Mouse (Mus musculus): ENCODE data around the gene Rdx.

Rdx gene

DNA sequence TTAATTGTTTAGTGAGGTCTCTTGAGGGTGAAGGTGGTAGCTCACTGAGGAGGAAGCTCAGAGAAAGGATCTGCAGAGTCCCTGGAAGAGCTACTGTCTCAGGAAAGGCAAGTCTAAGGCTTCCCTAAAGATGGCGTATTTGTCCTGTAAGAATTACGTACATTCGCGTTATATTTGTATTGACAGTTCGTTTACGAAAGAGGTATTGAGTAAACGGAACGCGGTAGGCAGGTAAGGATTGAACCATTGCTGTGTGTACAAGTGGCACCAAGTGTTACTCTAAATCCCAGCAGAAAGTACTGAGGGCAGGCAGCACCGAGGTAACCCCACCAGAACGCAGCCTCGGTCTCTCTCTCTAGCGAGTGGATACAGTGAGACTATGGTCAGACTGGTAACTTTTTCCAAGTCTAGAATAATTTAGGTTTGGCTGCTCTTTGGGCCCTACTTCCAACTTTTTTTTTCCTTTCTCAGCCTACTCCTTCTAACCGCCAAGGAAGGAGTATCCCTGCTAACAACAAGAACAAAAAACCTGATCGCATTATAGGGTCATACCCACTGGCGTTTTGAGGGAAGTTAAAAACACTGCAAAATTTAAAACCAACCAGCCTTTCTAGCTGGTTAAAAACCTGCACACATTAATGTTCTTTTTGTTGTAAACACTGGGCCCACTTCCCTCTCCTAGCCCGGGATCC lies at the start of gene Rdx:
TSS of gene Rdx (plus strand) at position 45 of the 692 bp plus-strand sequence.
- DNase-seq (ENCODE audit: extremely low spot score, low spot score): peak; percentile 48

DNA sequence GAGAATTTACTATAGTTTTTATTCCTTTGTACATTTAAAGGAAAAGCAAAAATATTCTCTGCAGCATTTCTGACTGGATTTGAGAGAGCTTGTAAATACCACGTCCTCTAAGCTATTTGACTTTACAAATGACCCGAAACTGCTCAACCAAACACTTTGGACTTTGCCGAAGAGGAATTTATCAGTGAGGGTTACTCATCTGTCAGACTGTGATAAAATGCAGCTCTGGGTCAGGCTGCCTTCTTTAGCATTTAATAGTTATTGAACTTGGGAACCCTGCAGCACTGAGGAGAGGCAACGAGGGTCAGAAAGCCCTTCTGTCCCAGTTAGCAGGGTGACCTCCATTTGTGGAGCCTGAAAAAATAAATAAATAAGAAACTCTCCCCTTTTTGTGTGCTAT lies 43.5 kb upstream of the Rdx start:
- no peak for DNase-seq (ENCODE audit: extremely low spot score, low spot score)

DNA sequence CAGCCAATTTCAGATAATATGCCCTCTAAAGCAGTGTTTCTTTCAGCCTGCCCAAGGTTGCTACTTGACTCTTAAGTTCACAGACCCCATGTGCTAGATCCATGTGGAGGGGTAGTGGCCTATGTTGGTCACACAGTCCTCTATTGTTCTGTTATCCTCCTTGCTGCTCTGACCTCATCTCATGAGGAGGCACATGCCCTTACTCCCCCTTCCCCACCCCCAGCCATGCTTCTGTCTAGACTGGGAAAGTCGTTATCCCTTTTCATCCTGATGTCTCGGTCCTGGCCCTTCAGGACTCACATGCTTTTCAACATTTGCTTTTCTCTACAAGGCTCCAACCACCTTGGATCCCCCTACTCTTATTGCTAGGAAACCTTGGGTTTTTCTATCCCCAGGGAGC lies 39.6 kb upstream of the Rdx start:
- no peak for DNase-seq (ENCODE audit: extremely low spot score, low spot score)

DNA sequence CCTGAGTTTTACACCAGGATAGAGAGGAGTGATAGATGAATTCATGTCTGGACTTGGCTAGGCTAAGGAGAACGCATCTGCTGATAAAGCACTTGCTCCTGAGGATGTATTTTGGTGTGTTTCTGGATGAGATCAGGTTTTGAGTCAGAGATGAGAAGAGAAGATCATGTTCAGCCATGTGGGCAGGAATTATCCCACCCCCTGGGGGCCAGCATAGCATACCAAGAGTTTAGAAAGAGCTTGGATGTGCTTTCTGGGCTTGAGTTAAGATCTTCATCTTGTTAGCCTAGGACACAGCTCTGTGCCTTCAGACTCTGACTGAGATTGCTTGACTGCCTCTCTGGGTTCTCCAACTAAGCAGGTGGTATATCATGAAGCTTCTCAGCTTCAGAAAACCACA lies 38.5 kb upstream of the Rdx start:
- no peak for DNase-seq (ENCODE audit: extremely low spot score, low spot score)

DNA sequence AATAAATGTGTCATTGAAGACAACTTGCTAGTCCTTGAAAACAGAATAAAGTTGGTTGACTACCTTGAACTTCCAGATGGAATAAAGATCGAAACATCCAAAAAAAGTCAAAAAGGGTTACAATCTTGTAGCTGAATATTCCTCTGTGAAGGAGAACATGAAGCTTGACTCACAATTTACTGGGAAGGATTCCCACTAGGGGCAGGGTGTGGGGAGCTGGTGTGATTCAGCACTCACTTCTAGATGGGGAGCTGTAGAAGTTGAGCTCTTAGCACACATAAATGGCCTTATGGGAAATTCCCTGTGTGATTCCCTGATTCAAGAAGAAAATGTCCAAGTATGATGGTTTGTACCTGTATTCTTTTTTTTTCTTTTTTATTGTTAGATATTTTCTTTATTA lies 34.7 kb upstream of the Rdx start:
- no peak for DNase-seq (ENCODE audit: extremely low spot score, low spot score)

DNA sequence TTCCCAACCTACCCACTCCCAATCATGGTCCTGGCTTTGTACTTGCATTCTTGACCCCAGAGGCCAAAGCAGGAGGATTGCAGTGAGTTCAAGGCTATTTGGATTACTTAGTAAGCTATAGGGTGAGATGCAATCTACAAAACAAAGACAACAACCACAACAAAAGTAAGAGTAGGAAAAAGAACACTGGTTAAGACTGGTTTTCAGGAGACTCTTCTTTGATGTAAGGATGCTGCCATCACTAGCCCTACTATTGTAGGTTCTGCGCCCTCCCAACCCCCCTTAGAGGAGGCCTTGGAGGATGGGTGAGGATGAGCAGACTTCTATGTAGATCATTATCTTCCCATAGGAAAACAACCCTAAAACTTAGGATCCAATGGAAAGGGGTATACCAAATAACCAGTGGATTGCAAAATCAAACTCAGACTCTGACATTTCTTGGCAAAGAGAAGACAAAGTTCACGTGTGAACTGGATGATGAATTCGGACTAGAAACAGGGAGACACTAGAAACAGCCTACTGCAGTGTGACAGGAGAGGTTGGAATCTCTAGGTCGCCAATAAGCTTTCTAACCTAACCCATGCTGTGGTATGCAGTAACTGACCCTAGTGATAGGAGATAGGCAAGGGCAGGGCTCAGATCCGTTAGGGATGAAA lies 34.1 kb upstream of the Rdx start:
- DNase-seq (ENCODE audit: extremely low spot score, low spot score): no peak

DNA sequence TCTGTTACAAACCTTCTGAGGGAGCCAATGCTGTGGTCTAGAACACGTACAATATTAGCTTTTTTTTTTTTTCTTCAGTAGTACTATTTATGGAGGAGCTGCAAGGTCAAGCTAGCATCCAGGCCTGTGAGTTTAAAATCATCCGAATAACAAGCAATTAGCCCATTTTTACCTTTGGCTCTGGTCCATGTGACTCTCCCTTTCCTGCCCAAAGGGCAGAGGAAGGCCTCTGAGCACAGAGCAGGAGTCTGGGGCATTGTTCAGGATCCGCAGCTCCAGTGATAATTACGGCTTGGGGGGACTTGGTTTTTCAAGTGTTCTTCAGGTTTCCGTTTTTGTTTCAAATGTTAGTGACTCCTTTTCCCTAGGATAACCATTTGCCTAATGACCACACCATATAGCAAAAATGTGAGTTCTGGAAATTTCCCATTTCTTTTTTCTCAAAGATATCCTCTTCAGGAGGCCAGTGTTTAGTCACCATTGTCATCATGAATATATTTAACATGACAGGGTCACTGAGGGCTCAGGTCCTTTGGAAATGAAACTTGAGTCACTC lies 33.0 kb upstream of the Rdx start:
- DNase-seq (ENCODE audit: extremely low spot score, low spot score): no peak

DNA sequence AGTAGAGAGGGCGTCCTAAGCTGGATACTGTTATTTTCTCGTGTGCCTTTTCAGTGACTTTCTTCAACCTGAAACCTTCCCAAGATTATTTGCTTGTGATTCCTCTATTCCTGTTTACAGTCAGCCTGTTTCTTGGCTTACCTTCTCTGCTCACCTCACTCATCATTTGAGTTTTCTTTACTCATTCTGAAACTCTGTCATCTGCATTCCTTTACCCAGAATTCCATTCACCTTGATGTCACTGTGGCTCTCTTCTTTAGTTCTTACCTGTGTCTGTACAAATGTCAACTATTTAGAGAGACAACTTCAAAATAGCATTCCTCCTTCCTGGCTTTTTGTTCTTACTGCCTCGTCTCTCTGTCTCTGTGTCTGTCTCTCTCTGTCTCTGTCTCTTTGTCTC lies 29.9 kb upstream of the Rdx start:
- DNase-seq (ENCODE audit: extremely low spot score, low spot score): no peak

DNA sequence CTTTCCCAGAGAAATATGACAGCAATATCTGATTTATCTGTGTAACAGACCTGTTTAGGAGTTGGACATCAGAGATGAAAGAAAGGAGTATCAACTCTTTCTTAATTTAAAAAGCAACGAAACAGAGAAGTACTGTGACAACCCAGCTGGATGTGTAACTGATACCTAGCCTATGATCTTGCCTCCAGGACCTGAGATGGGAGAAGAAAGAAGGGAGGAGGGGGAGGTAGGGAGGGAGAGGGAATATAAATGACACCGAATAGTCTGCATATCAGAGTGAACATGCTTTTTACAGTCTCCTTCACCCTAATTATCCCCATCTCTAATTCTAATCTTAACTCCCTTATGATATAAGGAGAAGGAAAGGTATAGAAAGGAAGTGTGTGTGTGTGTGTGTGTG lies 29.1 kb upstream of the Rdx start:
- DNase-seq (ENCODE audit: extremely low spot score, low spot score): no peak

DNA sequence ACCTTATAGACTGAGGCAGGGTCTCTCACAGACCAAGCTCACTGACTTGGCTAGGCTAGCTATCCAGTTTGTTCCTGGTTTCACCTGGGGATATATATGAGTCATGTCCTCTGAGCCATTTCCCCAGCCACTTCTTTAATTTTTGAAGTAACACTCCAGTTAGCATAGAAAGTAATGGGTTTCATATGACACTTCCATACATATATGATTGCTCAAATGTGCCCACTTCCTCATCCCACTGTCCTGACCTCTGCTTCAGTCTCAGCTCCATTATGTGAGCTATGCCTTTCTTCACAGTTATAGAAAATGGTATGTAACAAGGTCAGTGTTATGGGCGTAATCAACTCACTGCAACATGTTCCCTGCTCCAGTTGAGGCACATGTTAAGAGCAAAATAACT lies 28.5 kb upstream of the Rdx start:
- peak; percentile 1 for DNase-seq (ENCODE audit: extremely low spot score, low spot score)

DNA sequence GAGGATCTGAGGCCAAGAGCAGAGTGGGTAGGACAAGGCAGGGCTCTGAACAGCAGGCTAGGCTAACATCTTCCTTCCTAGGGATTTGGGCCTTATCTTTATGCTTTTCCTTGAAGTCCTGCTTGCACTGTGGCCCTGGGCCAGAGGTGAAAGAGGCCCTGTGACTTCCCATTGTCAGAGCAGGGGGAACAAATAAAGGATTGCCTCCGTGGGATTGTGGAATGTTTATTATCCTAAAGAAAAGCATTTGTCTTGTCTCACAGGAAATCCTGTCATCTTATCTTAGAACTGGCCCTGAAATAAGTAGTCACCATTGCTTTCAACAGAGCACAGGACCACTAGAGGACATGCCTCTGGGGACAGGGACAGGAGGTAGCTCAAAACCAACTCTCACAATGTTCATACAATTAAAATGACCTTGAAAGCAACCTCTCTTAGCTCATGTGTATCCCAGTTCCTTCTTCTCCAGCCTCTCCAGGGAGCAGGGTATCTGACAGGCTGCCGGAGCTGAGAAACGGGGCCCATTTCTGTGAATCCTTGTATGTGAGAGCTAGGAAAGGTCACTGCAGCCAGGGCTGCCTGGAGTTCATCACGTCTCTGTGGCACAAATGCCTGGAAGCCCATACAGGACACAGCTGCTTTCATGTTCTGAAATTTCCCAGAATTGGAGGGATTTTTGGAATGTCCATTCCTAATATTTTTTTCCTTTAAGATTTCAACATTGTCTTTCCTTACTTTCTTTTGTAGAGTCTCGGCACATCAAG lies 19.5 kb upstream of the Rdx start:
- DNase-seq (ENCODE audit: extremely low spot score, low spot score): no peak

DNA sequence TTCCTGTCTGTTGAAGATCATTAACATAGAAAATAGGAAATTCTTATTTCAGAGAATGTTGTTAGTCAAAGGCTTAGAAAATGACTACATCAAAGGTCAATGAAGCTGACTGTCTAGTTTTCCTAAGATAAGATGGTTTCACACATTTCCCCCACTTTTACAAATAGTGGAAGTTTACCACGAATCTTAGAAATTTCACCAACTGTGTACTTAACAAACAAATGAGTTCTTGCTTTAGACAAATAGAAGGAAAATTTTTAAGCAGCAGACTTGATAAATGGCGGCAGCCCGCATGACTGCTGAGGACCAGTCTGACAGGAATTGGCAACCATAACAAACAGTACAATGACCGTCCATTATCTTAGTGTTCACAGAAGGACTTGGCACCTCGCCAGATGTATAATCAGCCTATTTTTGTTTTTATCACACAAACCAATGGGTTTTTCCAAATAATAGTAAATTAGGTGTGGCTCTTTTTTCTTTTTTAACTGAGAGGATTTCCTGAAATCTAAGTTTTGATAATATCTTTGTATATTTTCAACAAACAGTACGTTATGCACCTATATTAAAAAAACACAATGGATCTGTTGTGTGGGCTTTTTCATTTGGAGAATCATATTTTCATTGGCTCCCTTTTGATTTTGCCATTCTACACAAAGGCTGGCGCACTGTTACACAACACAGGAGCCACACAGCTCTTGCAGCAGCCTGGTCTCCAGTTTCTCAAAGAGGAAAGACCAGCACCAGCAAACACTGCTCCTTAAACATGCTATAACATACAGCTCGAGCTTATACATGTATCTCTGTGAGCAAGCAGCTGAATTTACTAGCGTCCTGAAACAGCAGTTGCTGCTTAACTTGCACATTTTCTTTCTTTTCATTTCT lies 18.2 kb upstream of the Rdx start:
- peak; percentile 10 for DNase-seq (ENCODE audit: extremely low spot score, low spot score)

DNA sequence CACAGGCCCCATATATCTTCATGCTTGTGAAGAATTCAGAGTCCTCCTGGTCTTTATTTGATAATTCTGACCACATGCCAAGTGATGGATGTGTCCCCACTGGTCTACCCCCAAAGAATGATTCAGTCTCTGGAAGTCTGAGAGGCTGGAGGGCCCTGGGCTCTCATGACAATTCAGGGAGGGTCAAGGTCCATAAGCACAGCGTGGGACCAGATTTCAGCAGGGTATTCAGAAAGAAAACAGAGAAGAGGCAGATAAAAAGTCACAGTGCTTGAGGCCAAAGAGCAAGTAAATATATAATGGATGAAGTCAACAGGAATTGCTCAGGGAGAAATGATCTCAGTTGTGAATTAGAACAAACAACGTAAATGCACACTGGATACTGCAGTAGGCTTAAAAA lies 15.5 kb upstream of the Rdx start:
- DNase-seq (ENCODE audit: extremely low spot score, low spot score): no peak

DNA sequence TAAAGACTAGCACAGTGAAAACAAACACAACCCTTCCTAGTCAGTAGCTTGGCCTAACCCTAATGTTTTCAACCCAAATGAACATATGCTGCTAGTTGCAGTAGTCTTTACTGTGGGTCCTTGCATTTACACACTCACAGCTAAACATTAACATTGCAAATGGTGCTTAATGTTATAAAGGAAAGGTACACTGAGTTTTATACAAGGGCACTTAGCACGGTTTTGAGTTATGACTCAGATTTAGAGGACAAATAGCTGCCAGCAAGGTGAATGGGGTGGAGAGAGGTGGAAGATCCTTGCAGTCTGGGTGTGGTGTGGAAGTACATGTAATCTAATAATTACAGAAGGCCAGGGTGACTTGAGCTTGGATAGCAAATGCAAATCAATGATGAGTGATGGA lies 9.5 kb upstream of the Rdx start:
- no peak for DNase-seq (ENCODE audit: extremely low spot score, low spot score)

DNA sequence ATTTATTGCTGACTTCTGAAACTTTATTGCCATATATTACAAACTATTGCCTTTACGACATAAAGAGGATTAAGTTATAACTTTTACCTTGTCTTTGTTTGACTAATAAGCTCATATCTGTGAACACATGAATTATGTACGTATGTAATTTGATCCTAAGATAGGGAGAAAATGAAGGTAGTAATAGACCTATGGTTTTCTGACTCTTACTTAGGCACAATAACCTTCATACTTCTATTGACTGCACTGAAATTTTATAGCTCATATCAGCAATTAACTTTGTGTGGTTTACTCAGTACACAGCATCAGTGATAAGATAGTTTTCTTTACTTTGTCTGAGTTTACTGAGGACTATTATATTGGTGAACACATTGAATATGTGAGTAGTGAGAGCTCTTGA lies 5.3 kb upstream of the Rdx start:
- no peak for DNase-seq (ENCODE audit: extremely low spot score, low spot score)

DNA sequence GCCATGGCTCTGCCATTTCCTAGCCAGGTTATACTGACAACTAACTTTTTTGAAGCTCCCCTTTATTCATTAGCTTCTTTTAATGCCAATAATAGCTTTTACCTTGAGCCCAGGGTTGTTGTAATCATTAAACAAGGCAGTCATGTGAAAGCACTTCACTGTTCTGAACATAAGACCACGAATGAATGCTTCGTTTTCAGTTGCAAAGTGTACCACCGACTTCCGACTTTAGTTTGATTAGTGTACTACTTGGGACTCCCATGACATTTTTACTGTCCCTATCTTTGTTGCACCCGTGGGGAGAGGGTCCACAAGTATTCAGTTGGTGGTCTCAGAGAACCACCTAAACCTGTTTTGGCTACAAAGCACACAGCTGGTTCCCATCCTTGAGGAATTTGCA lies 287 bp upstream of the Rdx start:
- no peak for DNase-seq (ENCODE audit: extremely low spot score, low spot score)

DNA sequence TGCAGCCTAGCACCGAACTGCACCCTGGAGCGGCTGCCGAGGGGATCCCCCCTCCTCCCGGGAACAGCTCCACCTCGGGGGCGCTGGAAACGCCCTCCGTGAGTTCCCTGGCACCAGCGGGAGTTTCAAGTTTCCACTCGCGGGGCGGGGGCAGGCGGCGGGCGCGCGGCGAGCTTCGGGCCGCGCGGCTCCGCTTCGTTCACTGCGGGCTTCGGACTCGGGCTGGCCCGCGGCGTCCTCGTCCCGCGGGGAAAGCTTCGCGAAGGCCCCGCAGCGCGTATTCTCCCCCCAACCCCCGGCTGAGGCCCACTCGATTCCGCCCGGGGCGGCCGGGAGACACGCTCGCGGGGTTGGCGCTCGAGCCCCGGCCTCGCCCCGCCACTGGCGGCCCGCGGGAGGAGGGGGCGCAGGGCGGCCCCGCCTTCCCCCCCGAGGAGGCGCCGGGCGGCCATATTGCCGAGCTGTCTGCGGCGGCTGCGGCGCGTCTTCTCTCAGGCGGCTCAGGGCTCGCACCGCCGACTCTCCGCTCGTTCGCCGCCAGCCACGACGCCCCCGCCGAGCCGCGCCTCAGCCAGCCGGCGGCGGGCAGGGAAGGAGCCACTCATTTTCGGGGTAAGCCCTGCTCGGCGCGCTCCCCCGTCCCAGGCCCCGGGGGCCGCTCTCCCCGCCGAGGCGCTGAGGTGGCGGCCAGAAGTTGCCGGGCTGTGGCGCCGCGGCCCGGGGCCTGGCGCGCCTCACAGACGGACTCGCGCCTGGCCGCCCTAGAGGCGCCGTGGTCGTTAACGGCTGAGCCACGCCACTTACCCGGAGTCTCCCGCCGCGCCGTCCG lies 1.1 kb downstream of the Rdx start:
- peak; percentile 87 for DNase-seq (ENCODE audit: extremely low spot score, low spot score)

DNA sequence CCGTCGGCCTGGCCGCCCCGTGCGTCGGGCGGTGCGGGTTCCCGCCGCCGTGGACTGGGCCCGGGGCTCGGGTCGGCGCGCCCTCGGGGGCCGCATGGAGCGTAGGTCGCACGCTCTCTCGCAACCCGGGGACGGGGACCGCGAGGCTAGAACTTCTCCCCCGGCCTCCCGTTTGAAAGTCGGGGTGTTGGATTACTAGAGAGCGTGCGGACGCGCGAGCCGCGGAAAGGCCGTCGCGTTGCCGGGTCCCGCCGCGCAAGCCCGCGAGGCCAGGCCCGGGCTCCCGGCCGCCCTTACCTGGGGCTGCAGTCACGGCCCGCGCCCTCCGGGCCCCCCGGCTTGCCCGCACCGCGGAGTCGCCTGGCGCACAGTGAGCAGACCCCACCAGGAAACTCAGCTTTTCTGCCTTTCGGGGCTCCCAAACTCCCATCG lies 1.7 kb downstream of the Rdx start:
- peak; percentile 77 for DNase-seq (ENCODE audit: extremely low spot score, low spot score)

DNA sequence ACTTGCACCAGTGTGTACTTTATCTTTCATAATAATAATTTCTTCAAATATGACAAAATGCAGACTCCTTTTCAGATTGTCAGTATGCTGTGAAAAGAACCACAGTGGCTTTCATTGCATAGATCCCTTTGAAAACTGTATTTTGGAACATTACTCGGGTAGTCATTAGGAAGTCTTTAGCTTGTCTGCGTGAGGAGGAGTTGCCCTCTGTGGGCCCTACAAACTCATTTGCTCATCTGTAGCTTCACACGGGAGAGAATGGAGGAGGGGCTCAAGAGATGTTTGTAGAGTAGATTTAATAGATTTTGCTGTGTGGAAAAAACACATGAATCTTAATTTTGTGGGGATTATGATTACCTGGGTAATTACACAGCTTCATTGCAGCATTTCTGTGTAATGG lies 2.6 kb downstream of the Rdx start:
- no peak for DNase-seq (ENCODE audit: extremely low spot score, low spot score)

DNA sequence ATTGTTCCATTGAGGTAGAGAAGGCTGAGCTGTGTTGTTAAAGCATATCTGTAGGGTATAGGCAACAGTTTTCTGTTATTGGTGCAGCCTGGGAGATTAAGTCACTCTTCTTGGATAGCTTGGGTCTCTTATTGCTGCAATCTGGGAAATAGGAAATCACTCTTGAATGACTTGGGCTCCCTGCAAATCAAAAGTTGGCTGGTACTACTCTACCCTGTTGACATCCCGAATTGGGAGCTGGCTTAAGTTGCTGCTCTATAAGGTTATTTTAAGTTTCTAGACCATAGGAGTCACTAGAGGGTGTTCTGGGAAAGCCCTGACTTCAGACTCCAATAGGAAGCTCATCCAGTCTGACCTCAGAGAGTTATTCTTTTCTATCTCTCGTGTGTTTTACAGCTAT lies 3.4 kb downstream of the Rdx start:
- DNase-seq (ENCODE audit: extremely low spot score, low spot score): no peak

All from neural tube, embryonic 10.5 days (tissue).